Mouse (Mus musculus) intestine, postnatal 0 days (tissue): ENCODE measurements around the gene Alpi. TPM values are rescaled to one million over a fixed set of nuclear protein-coding genes. Genes with fewer than 3 reads are reported as not detected.

Experiments used
- ATAC-seq: fragments of 200-750 bp; cut with Nextera tagmentation; 2 replicates; pipeline ENCODE4 v1.8.0; 2017; ENCODE audit warnings: mild to moderate bottlenecking, moderate TSS enrichment, moderate library complexity
- H3K27ac ChIP-seq: fragments of 300-500 bp; sonication (generic); 2 replicates; pipeline ENCODE4 v1.5.1; 2014; ENCODE audit warnings: mild to moderate bottlenecking, low read depth, low read length, moderate library complexity
- H3K27me3 ChIP-seq: fragments of 300-500 bp; sonication (generic); replicated peaks from 2 replicates; pipeline ENCODE4 v1.6.1; 2014; ENCODE audit warnings: low read length, mixed read lengths; ENCODE audit not compliant: control insufficient read depth, insufficient read depth
- H3K36me3 ChIP-seq: fragments of 300-500 bp; sonication (generic); 2 replicates; pipeline ENCODE4 v1.6.1; 2014; ENCODE audit warnings: mild to moderate bottlenecking, moderate library complexity; ENCODE audit not compliant: control insufficient read depth, insufficient read depth
- H3K4me1 ChIP-seq: fragments of 300-500 bp; sonication (generic); replicated peaks from 2 replicates; pipeline ENCODE4 v1.6.1; 2014; ENCODE audit warnings: antibody characterized with exemption, low read length, mixed read lengths; ENCODE audit not compliant: control insufficient read depth, insufficient read depth
- H3K4me2 ChIP-seq: fragments of 300-500 bp; sonication (generic); replicated peaks from 2 replicates; pipeline ENCODE4 v1.6.1; 2014; ENCODE audit warnings: low read depth, mild to moderate bottlenecking, moderate library complexity
- H3K4me3 ChIP-seq: fragments of 300-500 bp; sonication (generic); 2 replicates; pipeline ENCODE4 v1.5.1; 2014; ENCODE audit warnings: low read depth, low read length
- H3K9ac ChIP-seq: fragments of 300-500 bp; sonication (generic); 2 replicates; pipeline ENCODE4 v1.6.1; 2014; ENCODE audit warnings: mild to moderate bottlenecking, low read depth, low read length
- H3K9me3 ChIP-seq: fragments of 300-500 bp; sonication (generic); 2 replicates; pipeline ENCODE4 v1.6.1; 2016; ENCODE audit warnings: mixed run types; ENCODE audit not compliant: control insufficient read depth
- CTCF ChIP-seq: sonication (generic); IDR thresholded peaks from 2 replicates; pipeline ENCODE4 v1.5.1; 2016; ENCODE audit warnings: low read depth, mild to moderate bottlenecking, control low read depth, antibody characterized with exemption, moderate library complexity
- WGBS: fragments of 180-500 bp; shearing (Covaris S2); extraction: QIAGEN DNeasy Blood & Tissue Kit; methylation state at CpG from one replicate; pipeline ENCODE4 v1.1.7; 2014; 5-methylcytosine and 5-hydroxymethylcytosine counted together
- polyA plus RNA-seq: library from polyadenylated mRNA; unstranded; fragments of >200 nt; fragmentation: Nextera tagmentation; extraction: Ambion mirVana; gene quantifications from 2 replicates; pipeline ENCODE4 v1.2.1, GENCODE M21; 2015

Gene Alpi
- polyA plus RNA-seq, 1 experiment from 2014 or later = 1,389 TPM

- ATAC-seq = no peak
- H3K4me3 ChIP-seq = no peak overlapping the region
- peak; percentile 66 for TF ChIP-seq CTCF
- 75% methylated on average over 17 of the region's 17 CpGs for WGBS
- no peak overlapping the region for H3K4me2 ChIP-seq
- H3K36me3 ChIP-seq = no peaks in the 10 kb centered on the region
- no peak overlapping the region for H3K9ac ChIP-seq
- no peaks in the 10 kb centered on the region for H3K27me3 ChIP-seq
- H3K27ac ChIP-seq = no peak overlapping the region
- no peaks in the 10 kb centered on the region for H3K4me1 ChIP-seq
- H3K9me3 ChIP-seq = no peaks in the 10 kb centered on the region
Observed at GRCm38 (mm10) chr1:87086964-87087363, 14.4 kb downstream of the Alpi start.

GRCm38 (mm10) chr1:87086196-87086595 is 15.2 kb downstream of the Alpi start:
- H3K4me3 ChIP-seq = no peak overlapping the region
- H3K4me1 ChIP-seq = no peaks in the 10 kb centered on the region
- no peak overlapping the region for H3K4me2 ChIP-seq
- no peak for ATAC-seq
- H3K9me3 ChIP-seq = no peaks in the 10 kb centered on the region
- 45% methylated on average over 4 of the region's 4 CpGs for WGBS
- no peaks in the 10 kb centered on the region for H3K27me3 ChIP-seq
- no peak overlapping the region for H3K9ac ChIP-seq
- no peak for TF ChIP-seq CTCF
- no peaks in the 10 kb centered on the region for H3K36me3 ChIP-seq
- H3K27ac ChIP-seq = no peak overlapping the region

- Histone ChIP-seq H3K4me2 (no peak overlapping the region), H3K27ac (no peak overlapping the region), H3K9ac (no peak overlapping the region), H3K4me3 (no peak overlapping the region), H3K36me3 (no peaks in the 10 kb centered on the region), H3K9me3 (no peaks in the 10 kb centered on the region), H3K27me3 (no peaks in the 10 kb centered on the region), H3K4me1 (no peaks in the 10 kb centered on the region)
- TF ChIP-seq CTCF = no peak
- WGBS = 85% methylated on average over 8 of the region's 8 CpGs
- ATAC-seq = no peak
Observed at GRCm38 (mm10) chr1:87073776-87074175, 27.6 kb downstream of the Alpi start.

- peak; percentile 74 for ATAC-seq
- WGBS = 48% methylated on average over 16 of the region's 16 CpGs
- Histone ChIP-seq H3K27me3 (no peaks in the 10 kb centered on the region), H3K4me3 (no peak overlapping the region), H3K4me1 (no peaks in the 10 kb centered on the region), H3K4me2 (no peak overlapping the region), H3K36me3 (no peaks in the 10 kb centered on the region), H3K9me3 (no peaks in the 10 kb centered on the region), H3K9ac (no peak overlapping the region), H3K27ac (no peak overlapping the region)
- peak; percentile 79 for TF ChIP-seq CTCF
Observed at GRCm38 (mm10) chr1:87070720-87071119, 30.7 kb downstream of the Alpi start.

GRCm38 (mm10) chr1:87060913-87061312 is 40.5 kb downstream of the Alpi start:
- Histone ChIP-seq H3K36me3 (no peaks in the 10 kb centered on the region), H3K4me1 (no peaks in the 10 kb centered on the region), H3K9ac (no peak overlapping the region), H3K4me3 (no peak overlapping the region), H3K9me3 (peaks cover 4% of the 10 kb centered on the region; the same call in 1 of the 2 replicates), H3K27ac (no peak overlapping the region), H3K4me2 (no peak overlapping the region), H3K27me3 (no peaks in the 10 kb centered on the region)
- ATAC-seq = no peak
- TF ChIP-seq CTCF = peak; percentile 45

- Histone ChIP-seq H3K27me3 (no peaks in the 10 kb centered on the region), H3K4me2 (no peak overlapping the region), H3K9ac (no peak overlapping the region), H3K4me3 (no peak overlapping the region), H3K4me1 (no peaks in the 10 kb centered on the region), H3K36me3 (no peaks in the 10 kb centered on the region), H3K27ac (no peak overlapping the region), H3K9me3 (peaks cover 4% of the 10 kb centered on the region; the same call in 1 of the 2 replicates)
- no peak for TF ChIP-seq CTCF
- ATAC-seq = no peak
- WGBS = 80% methylated on average over 8 of the region's 8 CpGs
Observed at GRCm38 (mm10) chr1:87059042-87059665, 42.3 kb downstream of the Alpi start.
